Mouse (Mus musculus): ENCODE results near the gene Tgfb1. TPM values are rescaled to one million over a fixed set of nuclear protein-coding genes. Genes with fewer than 3 reads are reported as not detected.

The Tgfb1 gene
- polyA plus RNA-seq, 1 experiment = 75.5 TPM

- Histone ChIP-seq H3K27ac (ENCODE audit: control insufficient read depth, insufficient read depth, low read depth, low read length, poor library complexity) (no peak overlapping the region), H3K4me1 (ENCODE audit: control insufficient read depth, insufficient read depth, low read length) (peaks cover 2% of the 10 kb centered on the region), H3K4me3 (replicated peaks; ENCODE audit: control insufficient read depth, low read depth, low read length) (no peak overlapping the region)
- TF ChIP-seq CTCF (IDR thresholded peaks at IDR 0.05; ENCODE audit: control insufficient read depth, insufficient read depth, low read length) (no peak), POLR2A (IDR thresholded peaks at IDR 0.05; ENCODE audit: borderline replicate concordance, control insufficient read depth, low read depth, low read length) (no peak)
- 78% methylated on average over 4 of the region's 4 CpGs for WGBS
Measured at GRCm38 (mm10) chr7:25670096-25670495, 16.7 kb upstream of the Tgfb1 start.

- no peak for TF ChIP-seq CTCF (IDR thresholded peaks at IDR 0.05; ENCODE audit: control insufficient read depth, insufficient read depth, low read length)
- TF ChIP-seq POLR2A (IDR thresholded peaks at IDR 0.05; ENCODE audit: borderline replicate concordance, control insufficient read depth, low read depth, low read length) = no peak
- 75% methylated on average over 2 of the region's 2 CpGs for WGBS
- Histone ChIP-seq H3K27ac (ENCODE audit: control insufficient read depth, insufficient read depth, low read depth, low read length, poor library complexity) (no peak overlapping the region), H3K4me3 (replicated peaks; ENCODE audit: control insufficient read depth, low read depth, low read length) (no peak overlapping the region), H3K4me1 (ENCODE audit: control insufficient read depth, insufficient read depth, low read length) (peaks cover 2% of the 10 kb centered on the region)
Measured at GRCm38 (mm10) chr7:25671686-25672085, 15.1 kb upstream of the Tgfb1 start.

- WGBS = 57% methylated on average over 4 of the region's 4 CpGs
- no peak for TF ChIP-seq CTCF (IDR thresholded peaks at IDR 0.05; ENCODE audit: control insufficient read depth, insufficient read depth, low read length)
- TF ChIP-seq POLR2A (IDR thresholded peaks at IDR 0.05; ENCODE audit: borderline replicate concordance, control insufficient read depth, low read depth, low read length) = no peak
- H3K4me3 ChIP-seq (replicated peaks; ENCODE audit: control insufficient read depth, low read depth, low read length) = no peak overlapping the region
- no peak overlapping the region for H3K27ac ChIP-seq (ENCODE audit: control insufficient read depth, insufficient read depth, low read depth, low read length, poor library complexity)
- H3K4me1 ChIP-seq (ENCODE audit: control insufficient read depth, insufficient read depth, low read length) = peaks cover 2% of the 10 kb centered on the region
Measured at GRCm38 (mm10) chr7:25672442-25672841, 14.4 kb upstream of the Tgfb1 start.

- no peak overlapping the region for H3K27ac ChIP-seq (ENCODE audit: control insufficient read depth, insufficient read depth, low read depth, low read length, poor library complexity)
- H3K4me3 ChIP-seq (replicated peaks; ENCODE audit: control insufficient read depth, low read depth, low read length) = peak overlapping the region; percentile 7
- TF ChIP-seq POLR2A (IDR thresholded peaks at IDR 0.05; ENCODE audit: borderline replicate concordance, control insufficient read depth, low read depth, low read length) = no peak
- no peak for TF ChIP-seq CTCF (IDR thresholded peaks at IDR 0.05; ENCODE audit: control insufficient read depth, insufficient read depth, low read length)
- 5% methylated on average over 9 of the region's 9 CpGs for WGBS
- peaks cover 4% of the 10 kb centered on the region for H3K4me1 ChIP-seq (ENCODE audit: control insufficient read depth, insufficient read depth, low read length)
Measured at GRCm38 (mm10) chr7:25674297-25674696, 12.5 kb upstream of the Tgfb1 start.

- peaks cover 4% of the 10 kb centered on the region for H3K4me1 ChIP-seq (ENCODE audit: control insufficient read depth, insufficient read depth, low read length)
- no peak within 1 kb of the TSS for H3K27ac ChIP-seq (ENCODE audit: control insufficient read depth, insufficient read depth, low read depth, low read length, poor library complexity)
- H3K4me3 ChIP-seq (replicated peaks; ENCODE audit: control insufficient read depth, low read depth, low read length) = peak within 1 kb of the TSS; percentile 7
- under 1% methylated on average over 29 of the region's 29 CpGs for WGBS
- no peak for TF ChIP-seq POLR2A (IDR thresholded peaks at IDR 0.05; ENCODE audit: borderline replicate concordance, control insufficient read depth, low read depth, low read length)
- no peak for TF ChIP-seq CTCF (IDR thresholded peaks at IDR 0.05; ENCODE audit: control insufficient read depth, insufficient read depth, low read length)
Measured at GRCm38 (mm10) chr7:25674719-25675300, 12.0 kb upstream of the Tgfb1 start, which contains the start of gene Tmem91. Gene Tmem91, minus strand, starts transcription at chr7:25675166.

- no peak overlapping the region for H3K27ac ChIP-seq (ENCODE audit: control insufficient read depth, insufficient read depth, low read depth, low read length, poor library complexity)
- no peak for TF ChIP-seq POLR2A (IDR thresholded peaks at IDR 0.05; ENCODE audit: borderline replicate concordance, control insufficient read depth, low read depth, low read length)
- TF ChIP-seq CTCF (IDR thresholded peaks at IDR 0.05; ENCODE audit: control insufficient read depth, insufficient read depth, low read length) = no peak
- peaks cover 4% of the 10 kb centered on the region for H3K4me1 ChIP-seq (ENCODE audit: control insufficient read depth, insufficient read depth, low read length)
- H3K4me3 ChIP-seq (replicated peaks; ENCODE audit: control insufficient read depth, low read depth, low read length) = no peak overlapping the region
- WGBS = 64% methylated on average over 6 of the region's 6 CpGs
Measured at GRCm38 (mm10) chr7:25675405-25675804, 11.4 kb upstream of the Tgfb1 start.

- Histone ChIP-seq H3K27ac (ENCODE audit: control insufficient read depth, insufficient read depth, low read depth, low read length, poor library complexity) (no peak overlapping the region), H3K4me3 (replicated peaks; ENCODE audit: control insufficient read depth, low read depth, low read length) (no peak overlapping the region), H3K4me1 (ENCODE audit: control insufficient read depth, insufficient read depth, low read length) (peaks cover 5% of the 10 kb centered on the region)
- no peak for TF ChIP-seq POLR2A (IDR thresholded peaks at IDR 0.05; ENCODE audit: borderline replicate concordance, control insufficient read depth, low read depth, low read length)
- no peak for TF ChIP-seq CTCF (IDR thresholded peaks at IDR 0.05; ENCODE audit: control insufficient read depth, insufficient read depth, low read length)
- 85% methylated on average over 15 of the region's 15 CpGs for WGBS
Measured at GRCm38 (mm10) chr7:25676085-25676781, 10.6 kb upstream of the Tgfb1 start.

- TF ChIP-seq POLR2A (IDR thresholded peaks at IDR 0.05; ENCODE audit: borderline replicate concordance, control insufficient read depth, low read depth, low read length) (no peak), CTCF (IDR thresholded peaks at IDR 0.05; ENCODE audit: control insufficient read depth, insufficient read depth, low read length) (no peak)
- no peak overlapping the region for H3K27ac ChIP-seq (ENCODE audit: control insufficient read depth, insufficient read depth, low read depth, low read length, poor library complexity)
- H3K4me3 ChIP-seq (replicated peaks; ENCODE audit: control insufficient read depth, low read depth, low read length) = no peak overlapping the region
- 77% methylated on average over 7 of the region's 7 CpGs for WGBS
- H3K4me1 ChIP-seq (ENCODE audit: control insufficient read depth, insufficient read depth, low read length) = peaks cover 10% of the 10 kb centered on the region
Measured at GRCm38 (mm10) chr7:25677013-25677412, 9.8 kb upstream of the Tgfb1 start.
